Mouse (Mus musculus) E14TG2a.4 (cell line): ENCODE results near the gene Ccdc171.
"Not testable (repeated sequence)": the region's sequence is repeated elsewhere in the genome, so short reads cannot be mapped to it uniquely, and the experiment has no call there.

Experiments
- CTCF ChIP-seq: conservative IDR thresholded peaks from 2 replicates; pipeline ENCODE4 v1.5.1; 2014; ENCODE audit warnings: low read length
- NANOG ChIP-seq: IDR thresholded peaks from 2 replicates; pipeline ENCODE4 v1.6.1; 2014; ENCODE audit warnings: borderline replicate concordance, low read length, mixed read lengths
- POU5F1 ChIP-seq: IDR thresholded peaks from 2 replicates; pipeline ENCODE4 v1.6.1; 2014; ENCODE audit warnings: low read length, borderline replicate concordance

GRCm38 (mm10) chr4:83497013-83497412 is 28.3 kb upstream of the Ccdc171 start:
- not testable (repeated sequence) for TF ChIP-seq CTCF, POU5F1, NANOG
